Mouse (Mus musculus) lung, embryonic 14.5 days (tissue): Measurements from ENCODE around the gene Tmem145. TPM values are rescaled to one million over a fixed set of nuclear protein-coding genes. Genes with fewer than 3 reads are reported as not detected.

Experiments used
- ATAC-seq: fragments of 200-750 bp; cut with Nextera tagmentation; 2 replicates; pipeline ENCODE4 v1.8.0; 2017; ENCODE audit warnings: mild to moderate bottlenecking, moderate TSS enrichment, moderate library complexity; ENCODE audit not compliant: insufficient read depth
- DNase-seq: peaks from one replicate; pipeline ENCODE4 v3.0.0-alpha.2; 2015
- H3K27ac ChIP-seq: fragments of 300-500 bp; sonication (generic); 2 replicates; pipeline ENCODE4 v1.5.1; 2014; ENCODE audit warnings: low read depth, mild to moderate bottlenecking, moderate library complexity
- H3K27me3 ChIP-seq: fragments of 300-500 bp; sonication (generic); 2 replicates; pipeline ENCODE4 v1.6.1; 2014; ENCODE audit warnings: low read length, control low read depth; ENCODE audit not compliant: insufficient read depth
- H3K36me3 ChIP-seq: fragments of 300-500 bp; sonication (generic); 2 replicates; pipeline ENCODE4 v1.6.1; 2014; ENCODE audit warnings: control low read depth; ENCODE audit not compliant: insufficient read depth
- H3K4me1 ChIP-seq: fragments of 300-500 bp; sonication (generic); 2 replicates; pipeline ENCODE4 v1.6.1; 2014; ENCODE audit warnings: antibody characterized with exemption, control low read depth; ENCODE audit not compliant: insufficient read depth
- H3K4me2 ChIP-seq: fragments of 300-500 bp; sonication (generic); 2 replicates; pipeline ENCODE4 v1.6.1; 2014; ENCODE audit warnings: mild to moderate bottlenecking
- H3K4me3 ChIP-seq: fragments of 300-500 bp; sonication (generic); 2 replicates; pipeline ENCODE4 v1.5.1; 2014; ENCODE audit warnings: low read depth, low read length
- H3K9ac ChIP-seq: fragments of 300-500 bp; sonication (generic); 2 replicates; pipeline ENCODE4 v1.6.1; 2014
- H3K9me3 ChIP-seq: fragments of 300-500 bp; sonication (generic); 2 replicates; pipeline ENCODE4 v1.6.1; 2016; ENCODE audit warnings: low read depth, low read length, control low read depth
- CTCF ChIP-seq: IDR thresholded peaks from 2 replicates; pipeline ENCODE4 v1.5.1; 2016; ENCODE audit warnings: antibody characterized with exemption, low read depth
- WGBS: fragments of 180-500 bp; shearing (Covaris S2); extraction: QIAGEN DNeasy Blood & Tissue Kit; methylation state at CpG from one replicate; pipeline ENCODE4 v1.1.7; 2014; 5-methylcytosine and 5-hydroxymethylcytosine counted together
- polyA plus RNA-seq: library from polyadenylated mRNA; unstranded; fragments of >200 nt; fragmentation: Nextera tagmentation; extraction: Ambion mirVana; gene quantifications from 2 replicates; pipeline ENCODE4 v1.2.1, GENCODE M21; 2014

Gene Tmem145
- polyA plus RNA-seq, 1 experiment from 2014 or later = 0.25 TPM

- Histone ChIP-seq H3K9ac (peak overlapping the region; percentile 75), H3K36me3 (peaks cover 24% of the 10 kb centered on the region), H3K4me2 (peak overlapping the region; percentile 93), H3K27me3 (no peaks in the 10 kb centered on the region), H3K4me1 (peaks cover 27% of the 10 kb centered on the region), H3K4me3 (peak overlapping the region; percentile 76), H3K9me3 (no peaks in the 10 kb centered on the region), H3K27ac (peak overlapping the region; percentile 99)
- 1% methylated on average over 73 of the region's 108 CpGs for WGBS
- DNase-seq (peak; percentile 97), ATAC-seq (peak; percentile 74)
- TF ChIP-seq CTCF = no peak
Measured at GRCm38 (mm10) chr7:25281734-25282601, 23.9 kb upstream of the Tmem145 start.

- peaks cover 27% of the 10 kb centered on the region for H3K4me1 ChIP-seq
- no peaks in the 10 kb centered on the region for H3K27me3 ChIP-seq
- H3K9ac ChIP-seq = peak overlapping the region; percentile 75
- DNase-seq (peak; percentile 58), ATAC-seq (no peak)
- peak overlapping the region; percentile 99 for H3K27ac ChIP-seq
- no peaks in the 10 kb centered on the region for H3K9me3 ChIP-seq
- H3K4me2 ChIP-seq = peak overlapping the region; percentile 93
- H3K4me3 ChIP-seq = peak overlapping the region; percentile 76
- TF ChIP-seq CTCF = peak; percentile 38
- under 1% methylated on average over 31 of the region's 36 CpGs for WGBS
- peaks cover 32% of the 10 kb centered on the region for H3K36me3 ChIP-seq
Measured at GRCm38 (mm10) chr7:25282731-25283211, 23.1 kb upstream of the Tmem145 start.

GRCm38 (mm10) chr7:25283637-25284036 is 22.3 kb upstream of the Tmem145 start:
- Histone ChIP-seq H3K36me3 (peaks cover 40% of the 10 kb centered on the region), H3K9ac (peak overlapping the region; percentile 75), H3K4me3 (peak overlapping the region; percentile 76), H3K4me2 (peak overlapping the region; percentile 93), H3K27me3 (no peaks in the 10 kb centered on the region), H3K4me1 (peaks cover 27% of the 10 kb centered on the region), H3K27ac (peak overlapping the region; percentile 99), H3K9me3 (no peaks in the 10 kb centered on the region)
- WGBS = 8% methylated on average over 5 of the region's 5 CpGs
- no peak for TF ChIP-seq CTCF
- DNase-seq = peak; percentile 40
- ATAC-seq = no peak

- peaks cover 27% of the 10 kb centered on the region for H3K4me1 ChIP-seq
- peak overlapping the region; percentile 75 for H3K9ac ChIP-seq
- TF ChIP-seq CTCF = no peak
- DNase-seq = no peak
- no peaks in the 10 kb centered on the region for H3K27me3 ChIP-seq
- peak overlapping the region; percentile 93 for H3K4me2 ChIP-seq
- H3K27ac ChIP-seq = peak overlapping the region; percentile 26; the same call in 1 of the 2 replicates
- H3K9me3 ChIP-seq = no peaks in the 10 kb centered on the region
- peaks cover 46% of the 10 kb centered on the region for H3K36me3 ChIP-seq
- ATAC-seq = no peak
- 50% methylated on average over 2 of the region's 2 CpGs for WGBS
- peak overlapping the region; percentile 76 for H3K4me3 ChIP-seq
Measured at GRCm38 (mm10) chr7:25284171-25284570, 21.7 kb upstream of the Tmem145 start.

- Histone ChIP-seq H3K4me1 (peaks cover 24% of the 10 kb centered on the region), H3K4me3 (no peak overlapping the region), H3K9ac (no peak overlapping the region), H3K27ac (no peak overlapping the region), H3K36me3 (peaks cover 52% of the 10 kb centered on the region), H3K9me3 (no peaks in the 10 kb centered on the region), H3K27me3 (no peaks in the 10 kb centered on the region), H3K4me2 (no peak overlapping the region)
- ATAC-seq (no peak), DNase-seq (no peak)
- WGBS = 52% methylated on average over 5 of the region's 5 CpGs
- no peak for TF ChIP-seq CTCF
Measured at GRCm38 (mm10) chr7:25284766-25285165, 21.1 kb upstream of the Tmem145 start.

- 89% methylated on average over 20 of the region's 20 CpGs for WGBS
- Histone ChIP-seq H3K36me3 (peaks cover 61% of the 10 kb centered on the region), H3K4me2 (no peak overlapping the region), H3K27me3 (no peaks in the 10 kb centered on the region), H3K9ac (no peak overlapping the region), H3K4me1 (peaks cover 15% of the 10 kb centered on the region), H3K9me3 (no peaks in the 10 kb centered on the region), H3K4me3 (no peak overlapping the region), H3K27ac (no peak overlapping the region)
- no peak for ATAC-seq
- no peak for TF ChIP-seq CTCF
- DNase-seq = no peak
Measured at GRCm38 (mm10) chr7:25285511-25286238, 20.2 kb upstream of the Tmem145 start.

GRCm38 (mm10) chr7:25286989-25287388 is 18.9 kb upstream of the Tmem145 start:
- H3K4me3 ChIP-seq = no peak overlapping the region
- TF ChIP-seq CTCF = no peak; the same call in 1 of the 2 replicates
- no peak for DNase-seq
- ATAC-seq = no peak
- peaks cover 6% of the 10 kb centered on the region for H3K4me1 ChIP-seq
- H3K27me3 ChIP-seq = no peaks in the 10 kb centered on the region
- no peak overlapping the region for H3K27ac ChIP-seq
- no peak overlapping the region for H3K4me2 ChIP-seq
- H3K9ac ChIP-seq = no peak overlapping the region
- peaks cover 74% of the 10 kb centered on the region for H3K36me3 ChIP-seq
- 78% methylated on average over 8 of the region's 8 CpGs for WGBS
- H3K9me3 ChIP-seq = no peaks in the 10 kb centered on the region
